Mouse (Mus musculus) skeletal muscle tissue, adult 2 months (tissue): ENCODE measurements at regions not wholly inside any gene's neighbourhood (a gene's known extent, or its start where the extent isn't known, plus 50 kb on each side); places are given as distances from the start of the nearest gene placed in this dataset.
"Not testable (repeated sequence)": the region's sequence is repeated elsewhere in the genome, so short reads cannot be mapped to it uniquely, and the experiment has no call there.

Experiments used
- DNase-seq: peaks from one replicate; pipeline ENCODE4 v3.0.0-alpha.2; 2012; ENCODE audit warnings: low read depth, low spot score

GRCm38 (mm10) chr13:50906431-50906830 is 194.2 kb upstream of the Spin1 start:
- DNase-seq: not testable (repeated sequence)

DNA sequence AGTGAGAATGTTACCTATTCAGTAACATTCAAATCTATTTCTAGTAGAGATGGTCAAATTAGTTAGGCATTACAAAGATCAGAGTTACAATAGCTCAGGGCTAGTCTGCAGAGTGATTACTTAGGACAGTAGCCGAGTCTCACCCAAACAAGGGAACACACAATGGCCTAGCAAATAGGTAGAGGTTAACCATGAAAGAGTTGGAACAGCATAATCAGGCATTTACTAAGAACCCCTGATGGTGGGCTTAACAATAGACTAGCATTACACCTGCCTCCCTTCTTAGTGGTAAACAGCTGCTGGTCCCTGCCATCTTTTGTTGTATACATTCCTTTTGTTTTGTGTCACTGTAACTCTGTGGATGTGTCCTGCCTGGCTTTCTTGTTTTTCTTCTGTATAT is 193.8 kb upstream of the Spin1 start:
- DNase-seq: no peak

DNA sequence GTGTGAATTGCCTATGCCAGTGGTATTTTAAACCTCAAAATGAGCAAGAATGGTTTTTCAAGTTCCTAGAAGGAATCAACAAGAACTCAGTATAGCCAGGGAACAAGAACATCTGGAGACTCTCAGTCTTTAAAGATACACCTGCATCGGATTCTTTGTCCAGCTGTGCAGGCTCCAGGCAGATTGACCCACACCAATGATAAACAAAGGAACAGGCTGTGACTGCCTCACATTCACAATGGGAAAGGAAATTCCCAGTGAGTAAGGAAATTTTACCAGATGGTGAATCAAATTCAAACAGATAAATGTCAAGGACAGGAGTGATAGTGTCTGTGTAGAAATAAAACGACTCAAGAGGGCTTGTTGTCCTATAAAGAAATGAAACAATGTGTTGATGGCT is 187.9 kb upstream of the Spin1 start:
- DNase-seq: not testable (repeated sequence)

DNA sequence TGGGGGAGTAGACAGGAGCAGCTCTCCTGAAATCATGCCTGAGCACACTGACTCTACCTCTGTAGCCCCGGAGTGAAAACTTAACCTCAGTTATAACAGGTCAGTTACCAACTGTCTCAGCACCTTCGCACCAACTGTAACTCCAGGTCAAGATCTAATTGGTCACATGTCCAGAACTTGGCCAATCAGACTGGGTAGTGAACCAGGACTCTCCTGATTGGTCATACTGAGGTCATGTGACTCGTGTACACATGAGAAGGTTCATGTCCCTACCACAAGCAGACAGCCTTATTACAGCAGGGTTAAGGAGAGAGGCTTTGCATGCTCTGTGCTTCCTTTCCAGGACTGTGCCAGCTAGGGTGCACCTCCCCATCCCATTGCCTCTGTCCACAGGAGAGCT is 166.7 kb upstream of the Spin1 start:
- DNase-seq: not testable (repeated sequence)

DNA sequence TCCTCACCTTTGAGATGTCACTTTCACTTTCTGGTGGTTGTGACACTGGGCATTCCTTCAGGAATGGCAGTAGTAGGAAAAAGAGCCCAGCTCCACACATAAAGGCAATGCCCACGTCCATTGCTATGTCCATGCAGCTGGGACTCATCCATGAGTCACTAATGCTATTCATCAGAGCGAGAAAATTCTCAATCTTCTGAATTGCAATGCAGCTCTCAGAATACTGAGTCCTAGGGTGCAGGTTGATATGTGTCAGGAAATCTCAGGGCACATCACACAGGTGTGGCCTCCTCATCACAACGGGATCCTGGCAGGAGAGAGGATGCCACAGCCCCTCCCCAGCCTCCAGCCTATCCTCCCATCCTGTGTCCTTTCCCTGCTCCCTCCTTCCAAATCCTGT is 158.1 kb upstream of the Spin1 start:
- DNase-seq: no peak

DNA sequence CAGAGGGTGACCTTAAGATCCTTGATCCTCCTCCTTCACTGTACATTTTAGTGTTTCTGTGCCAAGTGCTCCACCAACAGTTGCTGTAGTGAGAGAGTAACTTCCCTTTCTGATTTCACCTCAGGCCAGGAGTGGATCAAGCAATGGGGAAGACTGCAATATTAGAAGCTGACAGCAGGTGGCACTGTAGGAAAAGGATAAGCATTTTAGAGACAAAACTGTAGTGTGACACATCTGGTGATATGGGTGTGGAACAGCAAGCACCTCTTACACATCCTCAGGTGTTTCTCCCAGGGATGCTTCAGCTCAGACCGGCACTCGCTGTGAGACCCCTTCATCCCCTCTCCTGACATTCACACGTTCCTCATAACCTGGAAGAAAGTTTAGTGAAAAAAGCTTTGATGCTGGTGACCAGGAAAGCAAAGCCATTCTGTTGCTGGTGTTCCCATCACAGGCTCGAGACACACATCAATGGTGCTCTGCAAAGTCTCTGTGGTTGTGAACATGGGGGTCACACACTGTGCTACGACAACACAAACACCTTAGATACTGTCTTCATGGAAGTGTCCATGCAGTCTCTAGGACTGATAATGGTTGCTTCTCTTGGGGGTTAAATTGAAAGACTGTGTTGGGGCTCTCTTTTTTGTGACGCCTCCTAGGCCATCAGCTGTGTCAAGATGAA is 151.0 kb upstream of the Spin1 start:
- DNase-seq: peak; percentile 42

DNA sequence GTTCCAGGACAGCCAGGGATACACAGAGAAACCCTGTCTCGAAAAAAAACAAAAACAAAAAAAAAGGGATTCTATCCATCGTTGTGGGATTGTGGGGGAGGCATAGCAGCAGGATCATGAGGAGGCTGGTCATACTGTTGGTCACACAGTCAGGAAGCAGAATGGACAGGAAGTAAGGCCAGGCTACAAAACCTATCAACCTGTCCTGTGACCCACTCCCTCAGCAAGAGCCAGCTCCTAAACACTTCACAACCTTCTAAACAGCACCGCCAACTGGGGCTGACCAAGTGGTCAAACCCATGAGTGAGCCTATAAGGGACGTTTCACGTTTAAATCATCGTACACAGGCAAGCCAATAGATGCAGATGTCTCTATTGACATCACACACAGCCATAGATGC is 146.0 kb upstream of the Spin1 start:
- DNase-seq: no peak

DNA sequence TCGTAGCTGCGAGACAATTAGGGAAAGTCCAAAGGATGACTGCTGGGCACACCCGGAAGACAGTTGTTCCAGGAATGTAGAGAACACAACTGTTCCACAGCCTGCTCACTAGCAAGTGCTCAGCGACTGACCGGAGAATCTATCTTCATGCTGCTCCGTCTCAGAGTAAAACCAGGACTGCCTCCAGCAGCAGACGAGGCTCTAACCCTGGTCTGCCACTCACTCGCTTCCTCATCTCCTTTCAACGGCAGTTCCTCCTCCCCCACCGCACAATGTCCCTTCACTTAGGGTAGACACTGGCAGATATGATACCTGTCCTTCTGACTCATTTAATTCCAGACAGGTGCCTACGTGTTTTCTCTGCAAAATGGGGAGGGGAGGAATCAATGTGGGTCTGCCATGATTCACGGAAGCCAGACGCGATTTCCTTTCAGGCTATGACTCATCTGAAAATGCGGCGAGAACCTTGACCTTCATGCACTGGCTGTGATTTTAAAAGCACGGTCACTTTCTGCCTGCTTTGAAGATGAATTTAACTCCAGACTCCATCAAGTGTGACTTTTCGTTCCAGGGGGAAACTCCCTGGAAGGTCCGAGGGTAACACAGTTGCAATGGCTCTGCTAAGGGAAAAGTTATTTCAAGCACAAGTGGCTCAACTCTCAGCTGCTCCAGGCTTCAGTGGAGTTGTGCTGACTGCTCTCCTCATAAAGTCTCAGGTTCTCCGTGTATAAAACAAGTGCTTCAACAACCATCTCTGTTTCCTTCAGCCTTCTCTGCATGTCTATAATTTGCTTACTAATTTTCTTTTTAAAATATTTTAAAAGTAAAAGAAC is 142.4 kb upstream of the Spin1 start:
- DNase-seq: no peak

DNA sequence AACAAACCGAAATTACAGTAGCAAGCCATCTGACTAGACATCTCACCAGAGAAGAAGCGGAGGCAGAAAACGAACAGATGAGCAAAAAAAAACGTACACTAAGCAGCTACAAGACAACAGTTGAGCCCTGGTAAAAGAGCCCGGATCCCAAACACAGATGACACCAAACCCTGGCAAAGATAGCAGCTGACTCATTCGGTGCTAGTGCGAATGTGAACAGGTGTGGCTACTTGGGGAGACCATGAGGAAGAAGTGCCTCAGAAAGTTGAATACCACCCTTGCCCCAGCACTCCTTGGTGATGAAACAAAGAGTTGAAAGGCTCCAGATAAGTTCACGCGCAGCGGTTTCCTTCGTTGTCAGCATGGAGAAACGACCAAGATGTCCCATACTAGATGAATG is 139.8 kb upstream of the Spin1 start:
- DNase-seq: no peak

GRCm38 (mm10) chr13:50964070-50964469 is 136.6 kb upstream of the Spin1 start:
- no peak for DNase-seq

DNA sequence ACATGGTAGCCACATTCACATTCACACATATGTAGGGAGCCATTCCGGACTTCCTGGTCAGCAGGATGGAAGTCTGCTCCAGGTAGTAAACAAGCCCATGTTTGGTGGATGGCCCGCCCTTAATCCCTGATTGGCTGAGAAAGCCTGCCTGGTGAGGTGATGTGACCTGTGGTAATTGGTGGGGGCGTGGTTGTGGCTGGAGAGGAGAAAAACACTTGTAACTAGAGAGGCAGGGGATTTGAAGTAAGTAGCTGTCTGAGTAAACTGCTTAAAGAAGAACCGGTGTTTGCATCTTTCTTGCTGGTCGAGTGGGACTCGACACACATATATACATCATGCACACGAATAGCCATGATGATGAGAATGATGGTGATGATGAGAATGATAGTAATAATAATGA is 135.6 kb upstream of the Spin1 start:
- not testable (repeated sequence) for DNase-seq

DNA sequence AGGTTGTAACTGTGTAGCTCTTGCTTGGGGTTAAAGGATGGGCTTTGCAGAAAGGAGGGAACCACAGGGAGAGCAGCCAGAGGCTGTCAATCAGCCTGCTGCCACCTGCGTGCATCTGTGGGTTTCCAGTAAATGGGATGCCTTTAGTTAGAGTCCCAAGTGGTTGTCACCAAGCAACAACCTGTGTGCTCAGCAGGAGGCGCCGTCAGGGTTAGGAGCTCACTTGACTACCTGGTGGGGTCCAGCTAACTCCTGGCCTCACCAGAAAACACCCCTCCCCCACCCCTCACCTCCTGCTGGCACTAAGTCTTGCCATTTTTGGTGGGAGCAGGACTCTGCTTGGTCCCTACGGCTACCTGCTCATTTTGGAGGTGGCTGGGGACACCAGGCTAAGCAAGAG is 135.0 kb upstream of the Spin1 start:
- DNase-seq: no peak

DNA sequence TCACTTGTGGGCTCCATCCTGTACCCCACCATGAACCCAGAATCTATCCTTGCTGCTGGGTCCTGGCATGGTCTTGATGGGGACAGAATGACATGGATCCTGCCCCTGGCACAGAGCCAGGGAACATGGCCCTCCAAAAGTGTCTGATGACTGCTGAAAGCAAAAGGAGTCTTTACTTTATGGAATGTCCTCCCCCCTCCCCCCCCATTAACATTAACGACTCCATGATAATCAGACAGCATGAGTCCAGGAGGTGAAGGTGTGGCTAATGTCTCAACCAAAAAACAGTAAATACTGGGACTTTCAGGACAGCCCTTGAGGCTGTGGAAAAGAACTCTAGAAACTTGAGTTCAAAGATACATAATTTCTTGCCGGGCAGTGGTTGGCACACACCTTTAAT is 133.9 kb upstream of the Spin1 start:
- DNase-seq: no peak

GRCm38 (mm10) chr13:50973379-50973778 is 127.3 kb upstream of the Spin1 start:
- DNase-seq: no peak

- no peak for DNase-seq
Observed at GRCm38 (mm10) chr13:50975306-50975920, 125.3 kb upstream of the Spin1 start.

DNA sequence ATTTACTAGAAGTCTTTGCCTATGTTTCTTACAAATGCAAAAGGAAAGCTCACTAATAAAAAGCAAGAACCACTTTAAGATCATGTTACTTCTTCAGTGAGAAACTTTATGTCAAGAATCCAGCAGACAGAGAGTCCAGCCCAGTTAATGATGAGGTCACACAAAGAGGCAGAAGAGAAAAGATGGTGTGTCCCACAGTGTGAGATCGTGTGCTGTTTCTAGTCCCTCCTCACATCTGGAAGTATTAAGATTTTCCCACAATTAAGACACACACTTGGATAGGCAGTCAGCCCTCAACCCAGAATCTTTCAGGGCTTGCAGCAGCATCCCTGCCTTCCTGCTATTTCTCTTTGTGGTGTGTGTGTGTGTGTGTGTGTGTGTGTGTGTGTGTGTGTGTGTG is 118.7 kb upstream of the Spin1 start:
- no peak for DNase-seq

DNA sequence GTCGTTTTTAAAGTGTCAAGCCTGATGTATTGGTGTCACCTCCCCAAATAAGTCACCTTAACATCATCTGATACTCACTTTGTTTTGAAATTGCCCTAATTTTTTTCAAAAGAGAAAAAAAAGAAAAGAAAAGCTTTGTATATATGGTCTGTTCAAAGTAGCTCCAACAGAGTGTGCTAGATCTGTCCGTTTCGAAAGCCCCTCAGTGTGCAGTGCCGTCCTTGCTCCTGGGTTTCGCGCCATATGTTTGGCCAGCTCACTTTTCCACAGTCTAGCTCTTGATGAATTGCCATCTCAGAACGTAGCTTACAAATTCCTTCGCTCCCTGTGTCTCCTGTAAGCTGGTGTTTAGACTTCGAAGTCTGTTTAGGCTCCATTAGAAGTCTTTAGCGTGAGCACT is 117.7 kb upstream of the Spin1 start:
- DNase-seq: no peak

- DNase-seq: no peak
Observed at GRCm38 (mm10) chr13:50991726-50992432, 108.8 kb upstream of the Spin1 start.

DNA sequence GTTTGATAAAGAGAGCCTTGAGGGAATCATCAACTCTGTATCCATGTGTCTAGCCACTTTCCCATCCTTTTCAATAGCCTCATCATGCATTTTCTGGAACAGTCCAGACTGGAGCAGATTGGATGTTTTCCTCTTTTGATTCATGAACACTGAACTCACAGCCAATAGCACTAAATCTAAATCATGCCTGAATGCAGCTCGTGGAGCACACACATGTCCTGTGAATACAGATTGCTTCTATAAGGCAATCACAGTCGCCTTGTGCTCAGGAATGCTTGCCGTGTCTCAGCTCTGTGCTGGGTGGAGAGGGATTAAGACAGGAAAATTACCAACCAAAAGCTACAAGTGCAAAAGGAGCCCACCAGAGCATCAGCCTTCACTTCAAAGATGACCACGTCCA is 100.9 kb upstream of the Spin1 start:
- no peak for DNase-seq

DNA sequence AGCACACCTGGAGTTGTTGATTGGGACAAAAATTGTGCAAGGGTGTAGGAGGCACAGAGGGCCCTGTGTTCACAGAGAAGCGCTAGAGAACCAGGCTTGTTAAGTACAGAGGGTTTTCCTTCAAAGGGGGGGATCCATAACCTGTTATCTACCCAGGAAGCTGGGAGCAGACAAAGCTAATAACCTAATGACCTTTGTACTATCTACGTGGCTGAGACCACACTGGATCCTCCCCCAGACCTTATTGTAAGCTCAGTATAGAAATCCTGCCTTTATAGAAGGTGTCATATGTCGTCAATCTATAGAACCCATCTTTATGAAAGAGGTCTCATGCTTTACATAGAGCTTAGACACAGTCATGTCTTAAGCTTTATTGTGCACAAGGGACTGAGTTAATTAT is 95.9 kb upstream of the Spin1 start:
- DNase-seq: no peak

- no peak for DNase-seq
Observed at GRCm38 (mm10) chr13:51010736-51011135, 89.9 kb upstream of the Spin1 start.

GRCm38 (mm10) chr13:51016209-51016608 is 84.5 kb upstream of the Spin1 start:
- DNase-seq: no peak
